Mouse (Mus musculus) left cerebral cortex, adult 2 months (tissue): ENCODE results near the gene Nlrp9a. TPM values are rescaled to one million over a fixed set of nuclear protein-coding genes. Genes with fewer than 3 reads are reported as not detected.
"Not testable (repeated sequence)": the region's sequence is repeated elsewhere in the genome, so short reads cannot be mapped to it uniquely, and the experiment has no call there.

Source experiments
- DNase-seq, 2 experiments: peaks; one replicate each; pipeline ENCODE4 v3.0.0; 2021 to 2022; ENCODE audit warnings: low spot score in 2 of 2, mixed read lengths in 1 of 2; ENCODE audit errors: extremely low spot score in 1 of 2
- H3K27ac ChIP-seq: fragments of 200-600 bp; 2 replicates; pipeline ENCODE4 v1.8.1; 2022
- H3K4me3 ChIP-seq: fragments of 200-600 bp; 2 replicates; pipeline ENCODE4 v1.8.1; 2022
- CTCF ChIP-seq: fragments of 200-600 bp; IDR thresholded peaks from 2 replicates; pipeline ENCODE4 v1.8.1; 2022; ENCODE audit warnings: antibody characterized with exemption, mild to moderate bottlenecking, moderate library complexity
- intact Hi-C: fragments of 180-260 bp; cut with DNase I; formaldehyde crosslinking; loops from one replicate; pipeline ENCODE4 v1.15.1; 2025
- long read RNA-seq, 2 experiments: library from polyadenylated mRNA; stranded (forward); transcript quantifications; one replicate each; pipeline ENCODE4 v2.0.0; 2021; ENCODE audit warnings: borderline mapping rate in 2 of 2
- microRNA-seq, 2 experiments: library from miRNA; unstranded; fragments of <30 nt; microRNA quantifications; one replicate each; pipeline ENCODE4 v1.2.0; 2021
- total RNA-seq, 2 experiments: library from RNA; stranded (reverse); gene quantifications; 2 replicates each; pipeline ENCODE4 v1.2.3; 2021

Gene Nlrp9a
- total RNA-seq = not detected
- long read RNA-seq, experiment 1 = 0 reads
- long read RNA-seq, experiment 2 = 0 reads

DNA sequence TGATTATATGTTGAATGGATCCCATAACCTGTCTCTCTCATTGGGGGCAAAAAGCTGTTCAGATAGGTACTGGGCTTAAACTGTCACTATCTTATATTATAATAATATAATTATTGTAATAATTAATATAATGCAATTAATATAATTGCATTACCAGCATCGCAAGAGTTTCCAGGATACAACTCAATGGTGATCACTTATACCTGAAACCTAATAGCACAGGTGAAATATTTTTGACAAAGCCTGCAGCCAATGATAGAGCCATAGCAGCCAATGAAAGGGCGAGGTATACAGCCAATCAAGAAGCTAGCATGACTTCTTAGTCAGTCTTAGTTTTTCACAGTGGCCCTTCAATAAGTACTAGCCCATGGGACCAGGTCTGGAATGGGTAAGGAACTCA, at the start of gene Nlrp9a:
Gene Nlrp9a, plus strand, starts transcription at position 301 of the 400 bp plus-strand sequence.
- H3K4me3 ChIP-seq, intact Hi-C loops, H3K27ac ChIP-seq, DNase-seq: not testable (repeated sequence)

DNA sequence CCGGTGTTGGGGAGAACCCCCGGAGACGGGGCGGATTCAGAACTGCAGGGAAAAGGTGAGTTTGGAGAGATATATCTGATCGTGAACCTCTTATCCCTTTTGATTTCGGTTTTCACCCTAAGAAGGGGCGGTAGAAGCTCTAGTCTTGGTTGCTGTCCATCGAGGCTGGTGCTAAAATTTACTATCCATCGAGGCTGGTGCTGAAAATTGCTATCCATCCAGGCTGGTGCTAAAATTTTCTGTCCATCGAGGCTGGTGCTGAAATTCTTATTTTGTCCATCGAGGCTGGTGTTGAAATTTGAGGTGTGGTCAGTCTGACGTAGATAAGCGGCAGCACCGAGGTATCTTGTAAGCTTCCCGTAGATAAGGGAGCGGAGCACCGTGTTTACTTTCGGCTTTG, 45.3 kb upstream of the Nlrp9a start:
- DNase-seq, intact Hi-C loops, H3K27ac ChIP-seq, H3K4me3 ChIP-seq: not testable (repeated sequence)

DNA sequence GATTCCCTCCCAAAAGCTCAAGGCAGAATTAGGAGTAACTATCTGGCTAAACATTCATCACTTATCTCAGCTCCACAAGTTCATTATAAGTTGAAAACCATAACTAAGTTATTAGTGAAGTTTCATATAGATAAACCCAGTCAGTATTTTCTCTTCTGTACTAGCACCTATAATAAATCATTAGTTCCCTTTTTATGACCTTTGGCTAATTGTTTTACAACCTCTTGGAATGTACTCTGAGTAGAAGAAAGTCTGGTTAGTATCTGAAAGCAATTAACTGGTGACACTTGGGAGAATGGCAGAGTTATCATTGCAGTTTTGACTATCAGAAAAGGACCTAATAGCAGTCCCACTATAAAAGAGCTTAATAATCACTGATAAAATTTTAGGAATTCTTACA, 54.3 kb downstream of the Nlrp9a start:
- no peak overlapping the region for H3K4me3 ChIP-seq
- no peak overlapping the region for H3K27ac ChIP-seq
- DNase-seq = no peak
- TF ChIP-seq CTCF = no peak
- intact Hi-C loops = no loop called here

DNA sequence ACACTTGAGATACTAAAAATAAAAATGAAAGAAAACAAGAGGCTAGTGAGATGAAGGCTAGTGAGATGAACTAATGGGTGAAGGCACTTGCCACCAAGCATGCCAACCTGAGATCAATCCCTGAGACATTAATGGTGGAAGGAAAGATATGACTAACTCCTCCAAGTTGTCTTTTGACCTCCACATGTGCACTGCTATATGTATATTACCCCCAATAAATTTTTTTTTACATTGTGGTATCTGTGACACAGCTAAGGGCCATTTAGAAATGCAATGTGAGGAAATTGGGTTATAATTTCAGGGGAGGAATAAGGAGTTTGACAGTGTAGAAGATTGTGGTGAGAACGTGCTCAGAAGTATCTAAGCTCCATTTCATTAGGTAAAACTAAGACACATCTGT, 55.0 kb downstream of the Nlrp9a start:
- no peak overlapping the region for H3K27ac ChIP-seq
- intact Hi-C loops = no loop called here
- TF ChIP-seq CTCF = no peak
- no peak overlapping the region for H3K4me3 ChIP-seq
- DNase-seq = no peak

DNA sequence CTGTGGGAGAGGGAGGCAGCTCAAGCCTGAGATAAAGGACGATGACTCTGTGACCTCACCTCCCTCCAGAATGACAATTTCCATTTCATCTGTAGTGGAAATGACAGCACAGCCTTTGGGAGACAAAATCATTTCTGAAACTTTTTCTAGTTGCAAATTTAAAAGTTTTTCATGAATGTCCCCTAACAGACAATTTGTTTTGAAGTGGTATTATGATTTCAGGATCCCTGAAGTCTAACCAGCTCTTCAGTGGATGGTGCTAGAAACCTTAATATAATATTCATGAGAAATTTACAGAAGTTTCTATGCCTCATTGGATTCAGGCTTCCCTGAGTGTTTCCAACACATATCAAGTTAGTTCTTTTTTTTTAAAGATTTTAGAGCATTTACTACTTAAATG, 83.5 kb downstream of the Nlrp9a start, which contains the start of gene Vmn1r185:
Gene Vmn1r185, minus strand, starts transcription at position 101 of the 400 bp plus-strand sequence.
- intact Hi-C loops, H3K4me3 ChIP-seq, DNase-seq: not testable (repeated sequence)

More for the DNA sequence above, 83.5 kb downstream of the Nlrp9a start, which contains the start of gene Vmn1r185:
- not testable (repeated sequence) for H3K27ac ChIP-seq

Small RNA genes lying within 50 kb of the gene (microRNA-seq; reads per million reads assigned to microRNA genes)
- gene Gm25947 = 0 reads per million in 2 experiments

Other genes with a start within 250 kb of the Nlrp9a start
- gene Cyp2a4, start 227.9 kb upstream of the Nlrp9a start, total RNA-seq = not detected
- gene Nlrp9c, start 131.3 kb upstream of the Nlrp9a start, total RNA-seq = not detected
- not detected for gene Nlrp4a, start 99.9 kb upstream of the Nlrp9a start, total RNA-seq
- gene Vmn1r185, start 83.4 kb downstream of the Nlrp9a start, total RNA-seq = not detected
- not detected for gene Cyp2b23, start 151.4 kb downstream of the Nlrp9a start, total RNA-seq
- gene Cyp2b19, start 222.1 kb downstream of the Nlrp9a start, total RNA-seq = not detected